In genomic region chr17:12606634-12607033, GRCm38 (mm10) we compare ENCODE assay signal across 18 mouse cellular contexts. TPM values are rescaled to one million over a fixed set of nuclear protein-coding genes. Genes with fewer than 3 reads are reported as not detected.
A peak's percentile ranks its signal among the peaks of the same experiment; 100 is the strongest.
DNase-seq lines count a peak whose midpoint lies in the region; ATAC-seq and TF ChIP-seq lines count a peak whose summit lies in the region.
"Had no signal": no experiment of that assay in that cellular context is flagged by ENCODE, and none has a peak within 500 bp of the region (broad histone marks: within the 10 kb centered on the region; RNA-seq: fewer than 3 reads in every experiment).

No protein-coding gene starts in this region.

- intact Hi-C loops in gastrocnemius, adult 2 months (cut with DNase I): no loop called here

- H3K4me2 ChIP-seq in lung, embryonic 14.5 days: no peak overlapping the region
- H3K4me2 ChIP-seq in stomach, postnatal 0 days (replicated peaks; ENCODE audit: low read depth): no peak overlapping the region
- no peak overlapping the region for H3K4me2 ChIP-seq in forebrain, embryonic 13.5 days
- H3K4me2 ChIP-seq: embryonic facial prominence, embryonic 13.5 days; forebrain, embryonic 15.5 days; heart, embryonic 13.5 days; liver, embryonic 15.5 days; stomach, embryonic 15.5 days had no signal

- no peaks in the 10 kb centered on the region for H3K27me3 ChIP-seq in lung, embryonic 14.5 days (ENCODE audit: insufficient read depth, low read length)
- H3K27me3 ChIP-seq in stomach, postnatal 0 days (ENCODE audit: control insufficient read depth, insufficient read depth, low read length): no peaks in the 10 kb centered on the region
- no peaks in the 10 kb centered on the region for H3K27me3 ChIP-seq in forebrain, embryonic 13.5 days
- H3K27me3 ChIP-seq: embryonic facial prominence, embryonic 13.5 days; forebrain, embryonic 15.5 days; heart, embryonic 13.5 days; liver, embryonic 15.5 days; stomach, embryonic 15.5 days had no signal

- peak overlapping the region; percentile 38 for H3K27ac ChIP-seq in gastrocnemius, adult 2 months
- H3K27ac ChIP-seq in lung, embryonic 14.5 days (ENCODE audit: low read depth): no peak overlapping the region
- no peak overlapping the region for H3K27ac ChIP-seq in stomach, postnatal 0 days (replicated peaks)
- no peak overlapping the region for H3K27ac ChIP-seq in forebrain, embryonic 13.5 days
- H3K27ac ChIP-seq: embryonic facial prominence, embryonic 13.5 days; forebrain, embryonic 15.5 days; heart, embryonic 13.5 days; liver, embryonic 15.5 days; stomach, embryonic 15.5 days had no signal

- ATAC-seq in lung, embryonic 14.5 days (ENCODE audit: insufficient read depth): peak; percentile 83
- ATAC-seq in activated CD4-positive, CD25-positive, alpha-beta regulatory T cell, adult 4 months: peak; percentile 66
- ATAC-seq in stomach, postnatal 0 days (ENCODE audit: low FRiP score, low TSS enrichment): no peak
- no peak for ATAC-seq in forebrain, embryonic 13.5 days
- ATAC-seq: forebrain, embryonic 15.5 days; hindbrain, embryonic 16.5 days had no signal

- no peaks in the 10 kb centered on the region for H3K9me3 ChIP-seq in lung, embryonic 14.5 days (ENCODE audit: low read depth, low read length)
- H3K9me3 ChIP-seq in stomach, postnatal 0 days (ENCODE audit: control insufficient read depth, low read length): no peaks in the 10 kb centered on the region
- H3K9me3 ChIP-seq in forebrain, embryonic 13.5 days (replicated peaks): no peaks in the 10 kb centered on the region
- H3K9me3 ChIP-seq: embryonic facial prominence, embryonic 13.5 days; forebrain, embryonic 15.5 days; heart, embryonic 13.5 days; liver, embryonic 15.5 days; stomach, embryonic 15.5 days had no signal

- no peak for TF ChIP-seq EP300 in stomach, postnatal 0 days (optimal IDR thresholded peaks at IDR 0.05)

- no peak overlapping the region for H3K4me3 ChIP-seq in gastrocnemius, adult 2 months
- no peak overlapping the region for H3K4me3 ChIP-seq in lung, embryonic 14.5 days (ENCODE audit: low read depth, low read length)
- no peak overlapping the region for H3K4me3 ChIP-seq in stomach, postnatal 0 days (ENCODE audit: low read depth, low read length)
- no peak overlapping the region for H3K4me3 ChIP-seq in forebrain, embryonic 13.5 days
- H3K4me3 ChIP-seq: embryonic facial prominence, embryonic 13.5 days; forebrain, embryonic 15.5 days; heart, embryonic 13.5 days; liver, embryonic 15.5 days; stomach, embryonic 15.5 days had no signal

- no peak; the same call in 1 of the 2 replicates for TF ChIP-seq CTCF in gastrocnemius, adult 2 months (IDR thresholded peaks at IDR 0.05)
- TF ChIP-seq CTCF in lung, embryonic 14.5 days (IDR thresholded peaks at IDR 0.05; ENCODE audit: low read depth): peak; percentile 30; the same call in 1 of the 2 replicates
- peak; percentile 39; the same call in 1 of the 2 replicates for TF ChIP-seq CTCF in stomach, postnatal 0 days (IDR thresholded peaks at IDR 0.05; ENCODE audit: low read depth)

- no peaks in the 10 kb centered on the region for H3K36me3 ChIP-seq in lung, embryonic 14.5 days (ENCODE audit: insufficient read depth)
- no peaks in the 10 kb centered on the region for H3K36me3 ChIP-seq in stomach, postnatal 0 days (ENCODE audit: control insufficient read depth, insufficient read depth, low read length)
- no peaks in the 10 kb centered on the region for H3K36me3 ChIP-seq in forebrain, embryonic 13.5 days (ENCODE audit: poor library complexity, severe bottlenecking)
- H3K36me3 ChIP-seq: embryonic facial prominence, embryonic 13.5 days; forebrain, embryonic 15.5 days; heart, embryonic 13.5 days; liver, embryonic 15.5 days; stomach, embryonic 15.5 days had no signal

- 15% methylated on average over 1 of the region's 1 CpGs for WGBS in lung, embryonic 14.5 days
- WGBS in stomach, postnatal 0 days: 15% methylated on average over 1 of the region's 1 CpGs
- WGBS in forebrain, embryonic 13.5 days: 79% methylated on average over 1 of the region's 1 CpGs

- no peak overlapping the region for H3K9ac ChIP-seq in lung, embryonic 14.5 days
- H3K9ac ChIP-seq in stomach, postnatal 0 days (ENCODE audit: low read length): no peak overlapping the region
- no peak overlapping the region for H3K9ac ChIP-seq in forebrain, embryonic 13.5 days
- H3K9ac ChIP-seq: embryonic facial prominence, embryonic 13.5 days; forebrain, embryonic 15.5 days; heart, embryonic 13.5 days; liver, embryonic 15.5 days; stomach, embryonic 15.5 days had no signal

- no peaks in the 10 kb centered on the region for H3K4me1 ChIP-seq in lung, embryonic 14.5 days (ENCODE audit: insufficient read depth)
- no peaks in the 10 kb centered on the region for H3K4me1 ChIP-seq in stomach, postnatal 0 days (replicated peaks; ENCODE audit: control insufficient read depth, insufficient read depth)
- no peaks in the 10 kb centered on the region for H3K4me1 ChIP-seq in forebrain, embryonic 13.5 days
- H3K4me1 ChIP-seq: embryonic facial prominence, embryonic 13.5 days; forebrain, embryonic 15.5 days; liver, embryonic 15.5 days; stomach, embryonic 15.5 days had no signal

- DNase-seq in gastrocnemius, adult 2 months: no peak
- no peak for DNase-seq in gastrocnemius, adult 18-20 months (ENCODE audit: low spot score)
- DNase-seq in lung, embryonic 14.5 days: peak; percentile 70
- DNase-seq in lung, postnatal 14 days: no peak
- DNase-seq in stomach, postnatal 0 days (ENCODE audit: low spot score): no peak
- DNase-seq: cerebellum, adult 9-10 months; heart, postnatal 4 days; thymus, adult 2 months had no signal

RNA-seq across cellular contexts. Expression of gene Slc22a2, which starts 22.7 kb away (rescaled TPM):
- total RNA-seq in gastrocnemius, adult 2 months (2021): not detected
- total RNA-seq in gastrocnemius, adult 18-20 months (2021): not detected
- not detected in 2 replicates for polyA plus RNA-seq in lung, embryonic 14.5 days (2014; fragmentation: Nextera tagmentation; extraction: Ambion mirVana)
- 1 to 10 TPM; 5.3 TPM for polyA plus RNA-seq in activated CD4-positive, CD25-positive, alpha-beta regulatory T cell, adult 4 months (2017; shearing (Covaris generic))
- polyA plus RNA-seq in stomach, postnatal 0 days (2015; fragmentation: Nextera tagmentation; extraction: Ambion mirVana): not detected in 2 replicates
- 0.17 TPM in 1 of 2 replicates, not detected in the other for polyA plus RNA-seq in forebrain, embryonic 13.5 days (2015; fragmentation: Nextera tagmentation; extraction: Ambion mirVana)
- total RNA-seq: heart, postnatal 4 days; megakaryocyte-erythroid progenitor cell, adult 5-6 weeks had no signal
- polyA plus RNA-seq: embryonic facial prominence, embryonic 13.5 days; heart, embryonic 13.5 days; limb, embryonic 14.5 days; liver, embryonic 15.5 days had no signal

Comparison
In these comparisons a context has a peak if more than half of its experiments do, and no peak if none do; other contexts are left out.
1. ATAC-seq: peak in lung, embryonic 14.5 days (single experiment) and activated CD4-positive, CD25-positive, alpha-beta regulatory T cell, adult 4 months (single experiment); none in stomach, postnatal 0 days (single experiment) and forebrain, embryonic 13.5 days (single experiment).